Mouse (Mus musculus) urinary bladder, adult 2 months (tissue): ENCODE measurements around the gene Sf3a1. TPM values are rescaled to one million over a fixed set of nuclear protein-coding genes. Genes with fewer than 3 reads are reported as not detected.
"Not testable (repeated sequence)": the region's sequence is repeated elsewhere in the genome, so short reads cannot be mapped to it uniquely, and the experiment has no call there.

Experiments
- DNase-seq: peaks from one replicate; pipeline ENCODE4 v3.0.0; 2022; ENCODE audit warnings: low spot score
- polyA plus RNA-seq: library from polyadenylated mRNA; depleted of rRNA; stranded (reverse); fragments of >200 nt; gene quantifications from 2 replicates; pipeline ENCODE4 v1.2.3, GENCODE M21; 2012

Gene Sf3a1
- polyA plus RNA-seq, 1 experiment, result 21.6 TPM

- DNase-seq, result not testable (repeated sequence)
Observed at GRCm38 (mm10) chr11:4185480-4185879, 25.3 kb downstream of the Sf3a1 start.

- DNase-seq, result peak; percentile 95
Observed at GRCm38 (mm10) chr11:4186486-4187317, 26.6 kb downstream of the Sf3a1 start, which contains the start of gene Tbc1d10a. Gene Tbc1d10a (plus strand): TSS chr11:4186789.

GRCm38 (mm10) chr11:4187318-4187700 lies 27.2 kb downstream of the Sf3a1 start:
- DNase-seq, result no peak

GRCm38 (mm10) chr11:4189182-4189581 lies 29.0 kb downstream of the Sf3a1 start:
- DNase-seq, result no peak

- DNase-seq, result peak; percentile 28
Observed at GRCm38 (mm10) chr11:4190677-4191076, 30.5 kb downstream of the Sf3a1 start.

- peak; percentile 21 for DNase-seq
Observed at GRCm38 (mm10) chr11:4192757-4193156, 32.6 kb downstream of the Sf3a1 start.

- DNase-seq, result no peak
Observed at GRCm38 (mm10) chr11:4193420-4193819, 33.3 kb downstream of the Sf3a1 start.

- DNase-seq, result no peak
Observed at GRCm38 (mm10) chr11:4195597-4196031, 35.5 kb downstream of the Sf3a1 start.

GRCm38 (mm10) chr11:4196636-4197035 lies 36.5 kb downstream of the Sf3a1 start:
- no peak for DNase-seq

- no peak for DNase-seq
Observed at GRCm38 (mm10) chr11:4197691-4198090, 37.5 kb downstream of the Sf3a1 start.

GRCm38 (mm10) chr11:4201981-4202700 lies 42.0 kb downstream of the Sf3a1 start:
- no peak for DNase-seq

- DNase-seq, result no peak
Observed at GRCm38 (mm10) chr11:4202995-4203704, 43.0 kb downstream of the Sf3a1 start.

- no peak for DNase-seq
Observed at GRCm38 (mm10) chr11:4203705-4204074, 43.5 kb downstream of the Sf3a1 start.

- DNase-seq, result no peak
Observed at GRCm38 (mm10) chr11:4205097-4205655, 45.0 kb downstream of the Sf3a1 start.

- DNase-seq, result no peak
Observed at GRCm38 (mm10) chr11:4205951-4206350, 45.8 kb downstream of the Sf3a1 start.

- DNase-seq, result no peak
Observed at GRCm38 (mm10) chr11:4206563-4206962, 46.4 kb downstream of the Sf3a1 start.

GRCm38 (mm10) chr11:4207655-4208054 lies 47.5 kb downstream of the Sf3a1 start:
- no peak for DNase-seq

GRCm38 (mm10) chr11:4209556-4209955 lies 49.4 kb downstream of the Sf3a1 start:
- no peak for DNase-seq

GRCm38 (mm10) chr11:4210786-4211185 lies 50.6 kb downstream of the Sf3a1 start:
- no peak for DNase-seq

- peak; percentile 19 for DNase-seq
Observed at GRCm38 (mm10) chr11:4213107-4213506, 53.0 kb downstream of the Sf3a1 start.

GRCm38 (mm10) chr11:4214572-4214971 lies 54.4 kb downstream of the Sf3a1 start:
- DNase-seq, result no peak

GRCm38 (mm10) chr11:4215061-4215460 lies 54.9 kb downstream of the Sf3a1 start:
- no peak for DNase-seq
